Mouse (Mus musculus): ENCODE data around the gene Cyb561.

- TF ChIP-seq POLR2A (IDR thresholded peaks at IDR 0.05; ENCODE audit: borderline replicate concordance, insufficient read depth, low read length), result no peak
- TF ChIP-seq CTCF (IDR thresholded peaks at IDR 0.05; ENCODE audit: borderline replicate concordance, insufficient read depth, low read depth, low read length), result no peak
Observed at GRCm38 (mm10) chr11:105908926-105909325, 44.2 kb downstream of the Cyb561 start.

Data from cerebellum, adult 2 months (tissue).